Mouse (Mus musculus) right cerebral cortex, postnatal 10 days (tissue): ENCODE measurements around the gene Rcn3.

Source experiments
- DNase-seq, 2 experiments: peaks; one replicate each; pipeline ENCODE4 v3.0.0; 2021; ENCODE audit warnings: low spot score in 2 of 2

Gene Rcn3

DNA sequence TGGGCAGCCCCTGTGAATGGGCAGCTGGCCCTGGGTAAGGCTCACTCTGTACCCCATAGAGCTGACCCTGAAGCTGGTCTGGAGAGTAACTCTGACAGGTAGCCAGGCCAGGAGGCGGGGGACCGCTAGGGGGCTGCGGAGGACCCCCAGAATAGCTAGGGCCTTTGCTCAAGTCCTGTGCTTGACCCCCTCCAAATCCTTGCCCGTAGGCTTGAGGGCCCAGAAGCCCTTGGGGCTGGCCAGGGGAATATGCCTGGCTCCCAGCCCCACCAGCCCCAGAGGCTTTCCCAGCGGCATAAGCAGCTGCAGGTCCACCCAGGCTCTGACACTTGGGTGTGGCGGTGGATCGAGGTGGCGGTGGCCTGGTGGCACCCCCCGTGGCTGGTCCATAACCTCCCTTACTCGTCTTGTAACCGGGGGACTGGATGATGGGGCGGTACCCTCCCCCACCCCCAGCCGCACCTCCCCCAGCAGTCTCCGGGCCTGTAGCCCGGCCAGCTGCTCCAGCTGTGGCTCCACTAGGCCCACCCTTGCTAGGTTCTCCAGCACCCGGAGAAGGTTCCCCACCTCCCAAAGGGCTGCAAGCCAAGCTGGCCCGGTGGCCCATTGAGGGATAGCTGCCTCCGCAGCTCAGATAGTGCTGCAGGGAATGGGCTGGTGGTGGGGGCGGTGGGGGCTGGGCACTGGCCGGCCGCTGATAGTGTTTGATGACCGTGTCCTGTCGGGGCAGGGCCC, 42.9 kb downstream of the Rcn3 start:
- no peak for DNase-seq

DNA sequence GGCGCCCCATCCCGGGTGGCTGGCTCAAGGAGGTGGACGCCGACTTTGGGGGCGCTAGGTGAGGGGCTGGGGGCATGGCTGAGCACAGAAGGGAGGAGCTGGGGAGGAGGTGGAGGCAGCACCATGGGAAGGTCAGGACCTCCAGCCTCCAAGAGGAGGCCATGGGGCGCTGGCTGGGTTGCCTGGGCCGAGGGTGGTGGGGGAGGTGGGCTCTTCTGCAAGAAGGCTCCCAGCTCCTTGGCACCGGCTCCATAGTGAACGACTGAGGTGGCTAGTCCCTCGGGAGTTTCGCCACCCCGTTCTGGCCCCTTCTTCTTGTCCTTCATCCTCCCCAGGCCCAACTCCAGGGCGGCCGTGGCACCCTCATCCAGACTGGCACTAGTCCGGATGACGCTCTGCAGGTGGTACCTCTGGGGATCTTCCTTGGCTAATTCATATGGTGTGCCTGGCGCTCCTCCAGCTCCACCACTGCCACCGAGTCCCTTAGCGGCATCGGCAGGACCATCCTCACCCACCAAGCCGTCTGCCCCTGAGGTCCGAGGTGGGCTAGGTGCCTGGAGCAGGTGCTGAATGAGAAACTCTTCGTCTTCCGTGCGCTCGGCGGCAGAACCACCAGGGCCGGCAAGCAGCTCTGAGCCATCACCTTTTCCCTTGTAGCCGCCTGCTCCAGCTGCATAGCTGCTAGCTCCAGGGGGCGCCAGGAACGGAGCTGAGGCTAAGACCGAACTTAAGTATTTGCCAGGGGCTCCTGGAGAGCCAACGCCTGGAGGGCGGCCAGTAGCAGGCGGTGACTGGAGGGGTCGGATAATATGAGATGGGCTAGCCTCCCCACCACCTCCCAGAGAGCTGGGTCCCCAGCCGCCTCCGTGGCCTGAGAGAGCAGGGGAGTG, 43.8 kb downstream of the Rcn3 start:
- no peak for DNase-seq

DNA sequence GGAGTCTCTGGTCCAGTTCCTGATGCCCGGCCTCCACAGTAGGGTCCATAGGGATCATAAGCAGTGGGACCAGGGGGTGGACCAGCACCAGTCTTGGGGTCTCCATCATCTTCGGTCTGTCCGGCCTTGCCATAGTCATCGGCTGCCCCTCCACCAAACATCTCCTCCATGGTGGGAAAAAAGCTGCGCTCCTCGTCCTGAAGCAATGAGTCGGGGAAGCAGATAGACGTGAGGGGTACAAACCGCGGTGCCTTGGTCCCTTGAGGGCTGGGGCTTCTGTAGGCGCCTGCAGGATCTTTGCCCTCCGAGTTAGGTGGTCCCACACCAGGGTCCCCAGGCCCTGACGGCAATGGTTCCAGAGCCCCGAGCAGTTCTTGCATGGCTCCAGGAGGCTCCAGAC, 44.5 kb downstream of the Rcn3 start:
- no peak for DNase-seq

DNA sequence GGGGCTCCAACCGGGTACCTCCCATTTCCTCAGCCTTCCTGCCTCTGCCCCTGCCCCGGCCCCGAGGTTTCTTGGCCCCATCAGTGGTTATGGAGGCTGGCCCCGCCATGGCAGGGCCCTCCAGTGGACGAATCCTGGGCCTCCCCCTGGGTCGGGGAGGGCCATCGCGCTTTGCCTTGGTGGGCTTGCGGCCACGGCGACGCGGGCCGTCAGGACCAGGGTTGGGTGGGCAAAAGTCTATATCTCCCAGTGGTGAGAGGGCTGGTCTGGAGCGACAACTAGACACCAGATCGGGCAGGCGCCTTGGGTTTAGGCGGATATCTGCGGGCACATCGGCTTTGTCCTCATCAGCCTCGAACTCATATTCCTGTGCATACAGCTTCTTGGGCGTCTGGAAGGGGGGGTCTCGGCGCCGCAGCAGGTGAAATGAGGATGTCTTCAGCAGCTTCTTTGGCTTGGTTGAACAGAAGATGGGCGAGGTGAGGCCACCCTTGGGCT, 45.1 kb downstream of the Rcn3 start:
- DNase-seq, result no peak

DNA sequence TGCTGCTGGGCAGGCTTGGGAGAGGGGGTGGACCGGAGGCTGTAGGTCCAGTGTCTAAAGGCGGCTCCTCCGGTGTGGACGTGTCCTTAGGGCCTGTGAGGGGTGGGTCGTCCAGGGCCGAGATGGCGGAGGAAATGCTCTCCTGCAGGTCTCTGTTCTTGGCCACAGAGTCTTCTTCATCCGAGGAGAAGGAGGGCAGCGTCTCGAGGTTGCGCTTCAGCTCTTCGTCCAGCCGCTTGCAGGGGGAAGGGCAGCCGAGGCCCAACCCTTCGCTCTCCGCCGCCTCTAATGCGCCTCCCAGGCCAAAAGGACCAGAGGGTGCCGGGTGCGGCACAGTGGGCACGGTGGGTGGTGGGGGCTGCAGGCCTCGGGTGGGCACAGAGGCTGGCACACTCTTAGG, 46.3 kb downstream of the Rcn3 start:
- DNase-seq, result no peak

DNA sequence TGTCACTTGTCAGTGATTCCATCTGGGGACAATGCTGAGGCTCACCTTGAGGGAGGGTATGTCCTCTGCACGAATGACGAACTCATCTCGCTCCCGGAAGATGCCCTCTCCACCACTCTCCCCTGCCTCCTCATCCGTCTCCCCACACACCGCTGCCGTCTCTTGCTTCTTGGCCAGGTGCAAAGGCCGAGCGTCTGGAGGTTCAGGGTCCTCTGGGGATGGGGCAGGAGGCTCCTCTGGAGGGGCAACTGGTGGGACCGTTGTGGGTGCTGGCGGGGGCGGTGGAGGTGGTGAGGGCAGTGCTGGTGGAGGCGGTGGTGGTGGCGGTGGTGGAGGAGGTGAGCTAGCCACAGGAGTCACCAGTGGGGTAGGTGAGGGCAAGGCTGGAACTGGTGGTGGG, 48.7 kb downstream of the Rcn3 start:
- DNase-seq, result no peak

DNA sequence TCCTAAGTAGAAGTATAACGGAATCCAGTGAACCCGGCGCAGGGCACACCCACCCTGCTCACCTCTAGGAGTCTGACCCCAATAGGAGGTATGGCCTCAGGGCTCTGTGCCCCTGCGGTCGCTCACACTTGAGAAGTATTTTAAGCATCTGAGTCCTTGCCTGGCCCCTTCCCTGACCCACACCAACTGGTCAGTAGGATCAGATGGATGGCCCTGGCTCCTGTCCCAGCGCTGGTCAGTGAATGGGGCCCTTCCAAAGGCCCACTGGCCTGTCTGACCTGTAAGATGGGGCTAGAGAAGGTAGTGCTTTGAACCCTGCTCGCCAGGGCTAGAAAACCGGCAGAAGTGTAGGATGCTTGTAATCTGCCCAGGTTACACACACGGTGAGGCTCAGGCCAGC, 51.2 kb downstream of the Rcn3 start:
- DNase-seq, result no peak

DNA sequence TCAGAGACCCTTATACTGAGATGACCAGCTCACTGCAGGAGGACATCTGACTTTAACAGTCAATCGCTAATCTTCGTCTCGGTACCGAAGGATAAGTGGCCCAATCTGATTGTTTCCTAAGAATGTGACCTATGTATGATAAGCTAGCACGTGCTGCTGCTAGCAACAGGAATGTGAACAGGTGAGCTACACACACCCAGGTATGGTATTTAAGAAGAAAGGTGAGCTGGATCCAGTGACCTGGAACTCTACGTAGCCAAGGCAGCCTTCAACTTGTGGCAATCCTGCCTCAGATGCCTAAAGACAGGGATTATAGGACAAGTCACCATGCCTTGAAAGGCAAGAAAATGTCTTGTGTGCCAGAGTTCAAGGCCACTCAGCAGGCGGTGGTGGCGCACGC, 53.6 kb downstream of the Rcn3 start:
- no peak for DNase-seq

DNA sequence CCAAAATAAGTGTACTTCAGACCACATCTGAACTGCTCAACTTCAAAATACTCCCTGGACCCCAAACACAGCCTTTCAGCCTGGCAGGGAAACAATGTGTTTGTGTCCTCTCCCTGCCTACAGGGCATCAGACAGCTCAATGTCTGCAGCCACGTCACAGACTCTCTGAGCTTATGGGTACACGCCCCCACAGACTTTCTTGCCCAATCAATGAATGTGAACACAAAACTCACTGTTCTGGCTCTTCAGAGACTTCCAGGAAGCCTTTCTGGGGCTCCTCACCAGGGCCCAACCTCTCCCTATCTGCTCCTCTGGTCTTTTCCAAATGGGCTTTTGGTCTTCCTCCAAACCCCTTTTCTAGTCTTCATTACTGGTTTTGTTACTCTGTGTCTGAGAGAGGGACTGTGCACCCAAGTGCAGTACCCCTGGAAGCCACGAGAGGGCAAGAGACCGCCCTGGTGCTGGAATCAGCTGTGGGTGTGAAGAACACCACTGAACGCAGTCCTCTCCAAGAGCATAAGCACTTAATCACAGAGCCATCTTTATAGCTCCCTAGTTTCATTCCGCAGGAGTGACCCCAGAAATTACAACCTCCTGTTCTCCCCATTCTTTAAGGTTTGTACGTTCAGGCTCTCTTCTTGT, 54.2 kb downstream of the Rcn3 start:
- no peak for DNase-seq

DNA sequence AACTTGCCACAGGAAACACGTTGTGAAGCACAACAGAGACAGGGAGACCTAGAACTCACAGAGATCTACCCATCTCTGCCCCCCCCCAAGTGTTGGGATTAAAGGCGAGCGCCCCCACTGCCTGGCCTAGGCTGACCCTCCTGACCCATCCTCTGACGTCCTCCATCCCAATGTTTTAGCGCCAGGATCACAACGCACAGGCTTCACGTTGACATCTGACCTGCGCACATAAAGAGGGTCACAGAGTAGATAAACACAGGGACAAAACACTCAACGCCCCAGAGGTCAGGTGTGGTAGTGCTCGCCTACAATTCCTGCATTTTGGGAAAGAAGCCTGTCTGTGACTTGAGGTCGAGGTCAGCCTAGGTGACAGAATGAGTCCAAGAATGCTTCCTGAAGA, 55.3 kb downstream of the Rcn3 start:
- DNase-seq, result no peak

DNA sequence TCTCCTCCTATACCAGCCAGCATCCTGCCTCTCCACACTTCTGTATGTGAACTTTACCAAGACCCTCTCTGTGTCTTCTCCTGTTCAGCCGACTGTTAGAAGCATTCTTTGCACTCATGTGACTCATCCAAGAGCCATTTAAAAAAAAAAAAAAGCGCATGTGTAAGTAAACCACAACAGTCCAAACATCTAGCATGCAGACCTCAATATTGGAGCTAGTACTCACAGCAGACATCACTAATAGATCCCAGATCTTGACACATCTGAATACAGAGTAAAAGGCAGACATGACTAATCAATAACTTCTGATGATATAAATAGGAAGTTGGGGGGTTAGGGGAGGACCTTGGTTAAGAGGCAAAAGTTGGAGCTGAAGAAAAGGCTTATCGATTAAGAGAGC, 56.4 kb downstream of the Rcn3 start:
- DNase-seq, result no peak

DNA sequence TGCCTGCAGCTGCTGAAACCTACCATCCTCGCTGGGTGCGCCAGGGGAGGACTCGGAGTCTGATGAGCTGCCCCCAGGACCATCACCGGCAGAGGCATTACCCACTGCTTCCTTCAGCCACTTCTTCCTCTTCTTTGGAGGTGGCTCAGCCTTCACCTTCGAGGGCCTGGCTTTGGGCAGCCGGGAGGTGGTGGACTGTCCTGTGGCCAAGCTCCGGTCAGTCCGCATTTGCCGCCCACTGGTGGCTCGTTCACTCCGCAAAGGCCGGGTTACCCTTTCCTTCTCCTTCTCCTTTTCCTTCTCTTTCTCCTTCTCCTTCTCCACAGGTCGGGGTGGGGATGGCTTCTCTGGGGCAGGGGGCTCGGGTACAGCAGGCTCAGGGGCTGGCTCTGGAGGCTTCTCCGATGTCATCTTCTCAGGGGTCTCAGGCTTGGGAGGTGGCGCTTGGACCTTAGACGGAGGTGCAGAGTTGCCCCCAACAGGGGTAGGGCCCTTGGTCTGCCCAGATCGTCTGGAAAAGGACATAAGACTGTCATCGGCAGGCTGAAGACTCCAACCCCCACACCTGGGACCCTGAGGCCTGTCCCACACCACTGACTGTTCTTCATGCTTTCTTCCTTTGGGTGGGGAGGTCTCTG, 58.2 kb downstream of the Rcn3 start:
- no peak for DNase-seq
